Mouse (Mus musculus): Measurements from ENCODE around the gene Aldh4a1.

Gene Aldh4a1

DNA sequence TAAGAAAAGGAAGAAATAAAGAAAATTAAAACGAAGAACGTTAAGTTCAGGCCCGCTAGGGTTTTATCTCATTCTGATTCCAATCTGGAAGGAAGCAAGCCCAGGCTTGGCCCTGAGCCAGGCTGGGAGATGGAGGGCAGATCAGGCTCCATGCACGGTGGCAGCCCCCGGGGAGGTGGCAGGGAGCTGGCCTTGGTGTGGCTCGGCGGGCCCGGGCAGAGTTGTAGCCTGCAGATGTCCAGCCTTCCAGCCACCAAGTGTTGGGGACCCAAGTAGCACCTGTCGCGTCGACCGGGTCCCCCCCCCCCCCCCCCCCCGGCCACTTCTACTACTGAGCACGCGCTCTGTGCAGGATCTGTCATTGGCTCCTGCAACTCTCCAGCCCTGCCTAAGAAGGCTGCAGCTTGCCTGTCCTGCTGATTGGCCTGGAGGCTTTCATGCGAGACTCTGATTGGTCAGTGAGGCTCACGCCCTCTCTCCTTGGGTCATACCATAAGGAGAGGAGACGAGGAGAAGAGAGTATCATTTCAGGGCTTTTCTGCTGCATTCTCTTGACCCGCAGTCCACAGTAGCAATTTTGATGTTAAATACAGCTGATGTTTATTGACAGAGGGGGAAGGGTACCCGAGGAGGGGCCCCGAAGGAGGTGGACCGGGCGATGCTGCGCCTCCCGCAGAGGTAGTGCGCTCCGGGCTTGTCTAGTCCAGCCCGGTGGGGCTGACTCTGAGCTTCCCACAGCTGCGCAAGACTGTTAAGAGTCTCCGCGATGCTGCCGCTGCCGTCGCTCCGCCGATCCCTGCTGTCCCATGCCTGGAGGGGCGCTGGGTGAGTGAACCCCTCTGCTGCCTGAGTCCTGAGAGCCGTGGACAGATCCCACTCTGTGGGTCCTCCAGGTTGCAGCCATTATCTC is at the start of gene Aldh4a1:
Gene Aldh4a1 (plus strand): TSS at position 494 of the 910 bp plus-strand sequence.
- in situ Hi-C loops (cut with MboI, MseI): loop anchor here in 1 of 2 experiments (25.0 kb wide), 1 partner anchor 1915 kb away; the partner anchor contains the start of gene Spen

DNA sequence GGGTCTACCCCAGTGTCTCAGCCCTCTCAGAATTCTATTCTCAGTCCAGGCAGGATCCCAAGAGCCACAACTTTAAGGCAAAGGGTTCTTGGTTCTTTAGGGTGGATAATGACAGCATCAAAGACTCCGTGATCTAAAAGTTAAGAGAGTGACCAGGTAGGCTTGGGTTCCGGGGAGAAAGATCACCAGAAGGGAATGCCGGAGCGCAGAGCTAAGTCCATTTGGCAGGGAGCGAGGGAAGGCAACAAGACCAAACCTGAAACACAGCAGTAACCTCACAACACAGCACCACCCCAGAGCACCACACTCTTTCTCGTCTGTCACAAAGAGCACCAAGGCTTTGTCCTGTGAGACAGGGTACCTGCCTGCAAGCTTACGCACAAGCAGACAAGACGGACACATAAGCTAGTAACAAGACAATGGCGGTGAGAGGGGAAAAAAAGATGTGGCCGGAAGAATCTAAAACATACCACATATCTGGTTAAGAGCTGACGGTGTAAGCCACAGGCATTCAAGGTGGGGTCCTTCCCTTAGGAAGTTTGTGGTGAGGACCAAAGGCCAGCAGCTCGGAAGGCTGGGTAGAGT is 49.6 kb upstream of the Aldh4a1 start:
- in situ Hi-C loops (cut with MboI, MseI): loop anchor here in 1 of 2 experiments (5.0 kb wide), 1 partner anchor 39 kb away; no protein-coding TSS in a partner anchor

DNA sequence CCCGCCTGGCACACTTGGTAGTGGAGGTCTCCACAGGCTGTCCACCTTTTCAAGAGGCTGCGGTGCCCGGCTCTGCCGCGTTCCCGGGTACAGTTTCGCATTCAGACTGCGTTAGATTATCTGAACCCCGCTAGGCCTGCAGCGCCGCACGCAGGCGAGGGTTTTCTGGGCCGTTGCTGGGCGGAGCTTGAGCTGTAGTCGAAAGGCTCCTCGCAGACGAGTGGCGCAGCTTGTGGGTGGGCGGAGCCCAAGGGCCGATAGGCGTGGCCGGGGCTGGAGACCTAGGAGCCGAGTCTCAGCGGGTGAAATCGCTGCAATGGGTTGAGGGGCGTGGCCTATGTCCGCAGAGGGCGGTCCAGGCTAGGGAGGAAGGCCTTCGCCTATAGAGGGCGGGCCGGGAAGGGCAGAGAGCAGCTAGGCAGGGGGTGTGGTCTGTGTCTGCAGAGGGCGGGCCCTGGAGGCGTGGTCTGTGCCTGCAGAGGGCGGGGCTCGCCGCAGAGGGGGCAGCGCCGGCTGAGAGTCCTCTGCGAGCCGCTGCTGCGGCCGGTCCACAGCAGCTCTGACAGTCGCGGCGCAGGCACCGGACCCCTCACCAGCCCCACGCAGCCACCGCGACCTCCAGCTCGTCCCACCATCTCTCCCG is 48.4 kb upstream of the Aldh4a1 start:
- in situ Hi-C loops (cut with MboI, MseI): loop anchor here in 1 of 2 experiments (5.0 kb wide), 1 partner anchor 38 kb away; no protein-coding TSS in a partner anchor

DNA sequence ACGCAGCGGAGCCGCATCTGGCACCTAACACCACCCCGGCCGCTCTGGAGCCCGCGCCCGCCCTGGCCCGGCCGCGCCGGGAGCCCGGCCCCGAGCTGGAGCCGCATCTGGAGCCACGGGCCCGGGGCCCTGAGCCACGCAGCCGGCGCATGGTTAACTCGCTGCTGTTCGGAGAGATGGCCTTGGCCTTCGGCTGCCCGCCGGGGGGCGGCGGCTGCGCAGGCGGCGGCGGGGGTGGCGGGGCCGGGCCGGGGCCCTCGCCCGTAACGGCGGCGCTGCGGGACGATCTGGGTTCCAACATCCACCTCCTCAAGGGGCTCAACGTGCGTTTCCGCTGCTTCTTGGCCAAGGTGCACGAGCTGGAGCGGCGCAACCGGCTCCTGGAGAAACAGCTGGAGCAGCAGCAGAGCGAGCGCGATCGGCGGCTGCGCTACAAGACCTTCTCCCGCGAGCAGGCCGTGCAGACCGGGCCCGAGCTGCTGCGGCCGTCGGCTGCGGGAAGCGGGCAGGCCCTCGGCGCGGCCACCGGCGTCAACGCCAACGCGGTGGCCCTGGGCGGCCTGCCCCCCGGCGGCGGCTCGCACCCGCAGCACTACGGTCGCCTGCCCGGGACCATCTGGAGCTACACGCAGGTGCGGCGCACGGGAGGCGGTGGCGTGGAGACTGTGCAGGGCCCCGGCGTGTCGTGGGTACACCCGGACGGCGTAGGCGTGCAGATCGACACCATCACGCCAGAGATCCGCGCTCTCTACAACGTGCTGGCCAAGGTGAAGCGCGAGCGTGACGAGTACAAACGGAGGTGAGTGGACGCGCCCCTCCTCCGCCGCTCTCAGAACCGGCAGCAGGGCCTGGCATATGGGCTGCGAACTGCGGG is 47.6 kb upstream of the Aldh4a1 start:
- in situ Hi-C loops (cut with MboI, MseI): loop anchor here (5.0 kb wide), 1 partner anchor 37 kb away; no protein-coding TSS in a partner anchor

DNA sequence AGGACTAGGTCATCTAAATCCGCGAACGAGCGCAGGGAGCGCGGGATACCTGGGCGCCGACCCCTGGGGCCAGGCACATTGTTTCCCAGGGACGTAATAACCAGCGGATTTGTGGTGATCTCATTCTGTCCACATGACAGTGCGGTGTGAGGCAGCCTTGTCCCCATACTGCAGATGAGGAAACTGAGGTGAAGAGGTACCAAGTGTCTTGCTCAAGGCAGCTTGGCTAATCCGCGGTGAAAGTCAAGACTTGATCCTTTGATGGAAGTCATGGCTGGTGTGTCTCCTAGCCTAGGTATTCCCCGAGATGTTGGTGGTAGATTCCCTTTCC is 47.0 kb upstream of the Aldh4a1 start:
- in situ Hi-C loops (cut with MboI, MseI): loop anchor here in 1 of 2 experiments (5.0 kb wide), 1 partner anchor 37 kb away; no protein-coding TSS in a partner anchor

DNA sequence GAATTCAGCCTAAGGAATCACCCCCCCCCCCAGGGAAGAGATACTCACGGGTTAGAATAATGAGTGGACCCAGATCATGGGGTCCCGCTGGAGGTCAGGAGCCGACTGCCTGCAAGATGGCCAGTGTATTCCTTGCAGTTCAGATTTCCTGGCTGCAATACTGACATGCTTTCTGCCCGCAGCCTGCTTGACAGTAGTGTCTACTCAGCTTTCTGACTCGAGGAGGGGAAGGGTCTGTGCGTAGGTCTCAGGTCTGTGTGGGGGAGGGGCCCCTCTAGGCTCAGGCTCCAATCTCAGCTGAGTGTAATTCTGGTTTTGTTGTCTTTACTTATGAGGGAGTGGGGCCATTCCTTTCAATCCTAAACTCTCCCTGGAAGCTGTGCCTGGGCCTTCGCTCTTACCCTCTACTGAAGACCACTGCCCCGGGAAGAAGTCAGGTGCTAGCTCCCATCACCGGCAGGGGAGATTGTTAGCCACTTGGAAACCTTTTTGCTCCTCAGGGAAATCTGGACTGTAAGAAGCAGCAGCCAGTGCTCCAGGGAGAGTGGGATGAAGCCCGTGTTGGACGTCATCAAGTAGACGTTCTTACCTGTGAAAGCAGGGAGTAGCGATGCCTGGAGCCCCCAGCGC is 46.3 kb upstream of the Aldh4a1 start:
- in situ Hi-C loops (cut with MboI, MseI): loop anchor here in 1 of 2 experiments (5.0 kb wide), 1 partner anchor 36 kb away; no protein-coding TSS in a partner anchor

DNA sequence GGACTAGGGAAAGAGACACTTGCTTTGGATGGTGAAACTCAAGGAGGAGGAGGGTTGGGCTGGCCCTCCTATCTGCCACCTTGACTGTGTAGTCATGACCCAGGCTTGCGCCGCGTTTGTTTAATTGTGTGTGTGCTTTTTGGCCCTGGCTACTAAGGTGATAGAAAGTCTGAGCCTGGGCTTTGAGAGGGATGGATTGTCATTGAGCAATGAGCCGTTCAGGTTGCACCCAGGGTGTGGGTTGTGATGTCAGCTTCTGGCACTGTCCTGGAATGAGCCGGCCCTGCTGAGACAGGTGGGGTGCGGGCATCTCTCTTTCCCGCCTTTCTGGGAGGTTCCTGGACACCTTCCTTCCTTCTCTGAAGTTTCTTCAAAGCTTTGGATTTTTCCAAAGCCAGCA is 45.7 kb upstream of the Aldh4a1 start:
- in situ Hi-C loops (cut with MboI, MseI): loop anchor here in 1 of 2 experiments (5.0 kb wide), 1 partner anchor 35 kb away; no protein-coding TSS in a partner anchor

DNA sequence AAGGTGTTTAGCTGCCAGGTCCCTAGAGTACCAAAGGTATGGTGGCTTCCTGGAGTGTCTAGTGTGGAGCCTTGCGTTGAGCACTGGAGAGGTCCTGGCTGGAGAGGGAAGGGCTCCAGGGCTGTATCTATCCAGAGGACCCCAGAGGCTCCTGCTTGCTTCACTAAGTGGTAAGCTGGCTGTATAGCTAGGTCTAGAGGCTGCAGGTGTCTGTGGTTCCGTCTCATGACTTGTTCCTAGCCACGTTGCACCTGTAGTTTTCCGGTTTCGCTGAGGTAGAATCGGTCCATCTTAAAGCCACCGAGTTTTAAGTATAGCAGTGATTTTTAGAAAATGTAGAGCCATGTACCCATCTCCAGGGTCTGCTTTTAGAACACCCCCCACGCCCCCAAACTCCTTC is 44.3 kb upstream of the Aldh4a1 start:
- in situ Hi-C loops (cut with MboI, MseI): loop anchor here in 1 of 2 experiments (5.0 kb wide), 1 partner anchor 34 kb away; no protein-coding TSS in a partner anchor

DNA sequence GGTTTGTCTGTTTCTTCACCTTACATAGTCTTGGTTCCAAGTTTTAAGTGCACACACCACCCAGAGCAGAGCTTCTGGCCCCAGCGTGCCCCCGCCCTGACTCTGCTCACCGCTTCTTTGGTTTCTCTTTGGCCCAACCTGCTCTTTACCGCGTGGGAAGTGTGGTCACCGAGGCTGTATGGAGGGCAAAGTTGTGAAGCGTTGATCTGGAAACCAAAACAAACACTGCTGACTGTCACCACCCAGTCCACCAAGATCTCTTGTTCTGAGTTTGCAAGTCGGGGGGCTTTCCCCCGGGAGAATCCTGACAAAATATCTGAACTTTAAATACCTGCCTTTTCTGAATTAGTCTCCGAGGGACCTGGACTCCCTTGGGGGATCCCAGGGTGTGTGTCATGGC is 43.7 kb upstream of the Aldh4a1 start:
- in situ Hi-C loops (cut with MboI, MseI): loop anchor here in 1 of 2 experiments (5.0 kb wide), 1 partner anchor 33 kb away; no protein-coding TSS in a partner anchor

DNA sequence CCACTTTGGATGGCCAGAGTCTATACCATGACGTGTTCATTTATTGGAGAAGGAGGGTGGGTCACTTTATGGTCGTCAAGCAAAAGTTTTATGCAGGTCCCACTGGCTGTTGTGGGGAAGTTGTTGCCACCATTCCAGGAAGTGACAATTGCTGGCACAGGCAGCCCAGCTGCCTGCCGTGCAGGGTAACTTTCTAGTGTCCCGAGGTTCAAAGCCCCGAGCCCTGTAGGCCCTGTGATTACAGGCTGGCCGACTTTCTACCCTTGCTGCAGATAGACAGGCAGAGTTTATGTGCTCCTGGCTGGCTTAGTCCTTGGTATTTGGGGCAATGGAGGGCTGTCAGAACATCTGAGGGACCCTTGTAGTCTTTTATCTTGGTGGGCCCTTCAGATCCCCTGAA is 43.2 kb upstream of the Aldh4a1 start:
- in situ Hi-C loops (cut with MboI, MseI): loop anchor here in 1 of 2 experiments (5.0 kb wide), 1 partner anchor 33 kb away; no protein-coding TSS in a partner anchor

DNA sequence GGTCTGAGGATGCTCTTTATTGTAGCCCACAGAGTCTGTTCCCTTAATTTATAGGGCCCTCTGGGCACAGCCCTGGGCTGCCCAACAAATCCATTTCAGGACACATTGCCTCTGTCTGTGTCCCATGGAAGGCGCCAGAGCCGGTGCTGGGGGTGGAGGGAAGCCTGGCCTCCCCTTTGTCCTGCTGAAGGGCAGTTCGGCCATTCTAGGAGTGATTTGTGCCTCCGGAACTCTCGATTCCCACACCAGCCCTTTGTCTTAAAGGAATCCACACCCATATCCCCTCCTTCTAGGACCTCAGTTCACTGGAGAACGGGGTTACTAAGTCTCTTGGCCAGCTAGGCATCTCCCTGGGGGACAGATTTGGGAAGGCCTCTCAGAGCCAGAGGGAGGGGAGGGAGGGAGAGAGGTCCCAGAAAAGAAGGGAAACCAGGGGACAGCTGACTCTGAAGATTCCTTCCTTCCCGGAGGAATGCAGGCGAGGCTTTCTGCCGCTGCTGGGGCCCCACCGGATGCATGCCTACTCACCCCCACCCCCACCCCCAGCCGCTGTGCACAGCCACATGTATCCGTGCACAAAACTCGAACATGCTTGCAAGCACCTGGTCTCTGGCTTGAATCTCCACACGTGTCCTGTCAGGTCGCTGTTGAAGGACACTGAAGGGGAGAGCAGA is 41.9 kb upstream of the Aldh4a1 start:
- in situ Hi-C loops (cut with MboI, MseI): no loop called here

DNA sequence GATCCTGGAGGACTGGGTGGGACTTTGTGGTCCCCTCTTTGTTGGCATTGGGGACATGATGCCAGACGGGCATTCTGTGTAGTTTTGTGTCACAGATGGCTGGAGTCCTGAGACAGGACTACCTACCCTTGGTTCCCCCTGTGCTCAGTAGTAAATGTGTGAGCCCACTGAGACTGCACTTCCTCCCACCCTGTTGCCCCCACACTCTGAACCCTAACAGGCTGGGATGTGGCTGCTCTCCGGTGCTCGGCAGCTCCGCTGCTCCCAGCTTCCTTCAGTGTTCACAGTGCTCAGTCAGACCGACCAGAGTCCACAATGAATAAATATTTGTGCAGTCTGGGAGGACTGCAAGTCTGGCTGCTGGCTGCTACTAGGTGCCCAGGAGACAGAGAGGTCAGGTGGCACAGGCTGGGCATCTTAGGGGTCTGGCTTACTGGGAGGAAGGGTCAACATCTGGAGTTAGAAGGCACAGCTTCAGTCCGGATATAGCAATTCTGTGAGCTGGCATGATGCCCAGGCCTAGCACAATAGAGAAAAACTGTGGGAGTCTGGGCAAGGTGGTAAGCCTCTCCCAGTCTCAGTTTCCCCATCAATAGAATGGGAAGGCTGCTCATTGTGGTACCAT is 41.1 kb upstream of the Aldh4a1 start:
- in situ Hi-C loops (cut with MboI, MseI): no loop called here

DNA sequence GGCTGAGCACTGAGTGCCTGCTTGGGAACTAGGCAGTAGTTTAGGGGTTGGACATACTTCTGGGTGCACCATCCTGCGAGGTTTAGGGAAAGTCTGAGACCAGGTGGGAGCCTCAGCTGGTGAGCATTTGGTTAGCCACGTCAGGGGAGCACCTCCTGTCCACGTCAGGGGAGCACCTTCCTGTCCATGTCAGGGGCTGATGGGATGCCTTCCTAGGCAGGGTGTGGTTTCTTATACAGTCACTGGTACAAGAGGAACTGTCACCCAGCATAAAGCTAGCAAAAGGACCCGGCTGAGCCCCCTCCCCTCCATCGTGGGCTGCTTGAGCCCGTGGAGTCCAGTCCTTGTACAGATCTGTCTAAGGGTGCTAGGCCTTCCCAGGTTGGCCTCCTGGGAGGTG is 40.3 kb upstream of the Aldh4a1 start:
- in situ Hi-C loops (cut with MboI, MseI): no loop called here

DNA sequence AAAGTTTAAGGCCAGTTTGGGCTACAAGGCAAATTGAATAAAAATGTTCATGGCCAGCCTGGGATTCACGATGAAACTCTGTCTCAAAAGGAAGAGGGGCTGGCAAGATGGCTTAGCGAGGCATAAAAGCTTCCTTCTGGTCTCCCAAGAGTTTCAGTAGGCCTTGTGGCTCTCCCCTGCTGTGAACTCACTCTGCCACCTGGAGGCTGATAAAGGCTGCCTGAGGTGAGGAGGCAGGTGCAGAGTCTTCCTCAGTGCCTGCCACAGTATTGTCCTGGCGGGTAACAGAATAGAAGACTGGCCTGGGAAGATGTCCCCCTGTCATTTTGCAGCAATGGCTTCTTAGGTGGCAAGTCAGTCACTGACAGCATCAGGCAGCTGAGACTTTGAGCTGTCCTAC is 39.8 kb upstream of the Aldh4a1 start:
- in situ Hi-C loops (cut with MboI, MseI): no loop called here

DNA sequence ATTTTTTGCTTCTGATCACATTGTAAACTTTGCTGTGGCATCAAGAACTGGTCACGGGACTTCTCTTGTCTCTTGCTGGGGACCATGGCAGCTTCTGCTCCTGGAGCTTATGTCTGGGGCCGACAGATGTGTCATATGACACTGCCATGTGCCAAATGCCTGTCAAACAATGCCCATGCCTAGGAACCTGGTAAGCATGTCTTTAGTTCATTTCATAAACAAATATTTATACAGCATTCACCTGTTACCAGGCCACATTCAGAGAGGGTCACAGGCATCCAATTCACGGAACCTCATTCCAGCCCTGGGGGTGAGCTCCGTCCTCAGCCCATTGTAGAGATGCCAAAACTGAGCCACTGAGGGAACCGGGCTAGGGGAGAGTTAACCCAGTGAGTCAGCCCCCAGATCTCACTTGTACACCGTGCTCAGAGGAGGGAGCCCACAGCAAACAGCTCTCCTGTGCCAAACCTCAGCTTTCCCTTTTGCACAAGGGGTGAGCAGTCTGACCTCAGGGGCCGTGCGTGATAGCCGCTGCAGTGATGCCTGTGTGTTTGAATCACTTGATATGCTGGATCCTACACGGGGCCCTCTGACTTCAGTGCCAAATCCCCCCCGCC is 38.9 kb upstream of the Aldh4a1 start:
- in situ Hi-C loops (cut with MboI, MseI): no loop called here

DNA sequence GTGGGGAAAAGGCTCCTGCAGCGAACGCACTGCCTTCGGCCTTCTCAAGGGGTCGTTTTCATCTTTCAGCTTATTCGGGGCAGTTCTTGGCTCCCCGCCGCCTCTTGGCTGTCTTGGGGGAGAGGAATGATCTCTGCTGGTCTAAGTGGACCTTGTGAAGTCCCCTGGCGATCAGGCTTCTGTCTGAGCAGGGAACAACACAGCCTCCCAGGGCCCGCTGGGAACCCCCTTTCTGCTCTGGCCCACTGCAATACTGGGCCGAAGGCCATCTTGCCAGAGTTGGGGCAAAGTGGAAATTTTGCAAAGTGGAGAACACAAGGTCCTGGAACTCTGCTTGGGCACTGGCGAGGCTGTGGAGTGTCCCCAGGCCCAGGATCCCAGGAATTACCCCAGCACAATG is 38.0 kb upstream of the Aldh4a1 start:
- in situ Hi-C loops (cut with MboI, MseI): no loop called here

DNA sequence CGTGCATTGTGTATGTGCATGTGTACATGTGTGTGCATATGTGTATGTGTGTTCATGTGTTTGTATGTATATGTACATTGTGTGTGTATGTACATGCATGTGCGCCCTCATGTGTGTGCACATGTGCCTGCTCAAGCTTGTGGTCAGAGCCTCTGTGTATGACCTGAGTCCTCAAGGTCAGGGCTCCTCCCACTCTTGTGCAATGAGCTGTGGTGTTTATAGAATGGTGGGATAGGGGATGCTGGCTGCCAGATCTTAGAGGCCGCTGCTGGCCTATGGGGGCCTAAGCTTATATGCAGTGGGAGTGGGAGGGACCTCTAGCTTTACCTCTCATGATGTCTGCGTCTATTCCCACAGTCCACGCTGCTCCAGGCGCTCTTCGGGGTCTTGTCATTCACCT is 37.0 kb upstream of the Aldh4a1 start:
- in situ Hi-C loops (cut with MboI, MseI): no loop called here

DNA sequence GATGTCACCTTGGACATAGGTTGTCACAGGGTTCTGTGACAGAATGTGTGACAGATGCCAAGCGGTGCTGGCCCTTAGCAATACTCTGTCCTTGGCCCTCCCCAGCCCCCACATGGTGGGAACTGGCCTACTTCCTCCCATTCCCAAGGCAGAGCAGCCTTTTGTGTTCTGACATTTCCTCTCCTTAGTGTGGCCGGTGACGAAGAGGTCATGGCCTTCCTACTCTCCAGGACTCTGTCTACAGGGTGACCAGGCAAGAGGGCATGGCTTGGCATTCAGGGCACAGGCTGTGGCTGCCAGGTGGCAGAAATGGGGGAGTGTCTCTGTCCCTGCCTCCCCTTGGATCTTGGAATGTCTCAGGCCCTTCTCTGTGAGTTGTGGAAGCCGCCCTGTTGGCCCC is 35.3 kb upstream of the Aldh4a1 start:
- in situ Hi-C loops (cut with MboI, MseI): no loop called here

DNA sequence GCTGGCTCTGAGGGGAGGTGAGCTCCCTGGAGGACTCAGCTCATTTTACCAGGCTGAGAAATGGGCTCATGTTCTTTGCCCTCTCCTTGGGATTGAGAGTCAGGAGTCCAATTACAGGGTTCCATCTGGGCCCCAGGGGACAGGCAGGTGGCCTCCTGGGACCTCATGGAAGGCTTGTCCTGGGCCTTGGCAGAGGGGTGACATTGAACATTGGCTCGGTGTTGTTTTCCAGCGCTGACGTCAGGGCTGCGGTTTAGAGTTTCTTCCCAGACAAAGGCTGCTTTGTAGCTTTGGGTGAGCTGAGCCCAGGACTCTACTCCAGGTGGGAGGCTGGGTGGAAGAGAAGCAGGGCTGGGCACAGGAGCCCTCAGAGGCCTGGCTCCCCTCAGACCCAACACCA is 34.9 kb upstream of the Aldh4a1 start:
- in situ Hi-C loops (cut with MboI, MseI): no loop called here
